Mouse (Mus musculus) frontal cortex, adult 2 months (tissue): Measurements from ENCODE around the gene Siah3. TPM values are rescaled to one million over a fixed set of nuclear protein-coding genes. Genes with fewer than 3 reads are reported as not detected.

Experiments used
- DNase-seq, 2 experiments: peaks; one replicate each; pipeline ENCODE4 v3.0.0; 2022; ENCODE audit warnings: low spot score in 1 of 2; ENCODE audit errors: extremely low spot score in 1 of 2
- polyA plus RNA-seq: library from polyadenylated mRNA; depleted of rRNA; stranded (reverse); fragments of >200 nt; gene quantifications from 2 replicates; pipeline ENCODE4 v1.2.3, GENCODE M21; 2012

The Siah3 gene
- polyA plus RNA-seq, 1 experiment: 4.5 TPM

DNA sequence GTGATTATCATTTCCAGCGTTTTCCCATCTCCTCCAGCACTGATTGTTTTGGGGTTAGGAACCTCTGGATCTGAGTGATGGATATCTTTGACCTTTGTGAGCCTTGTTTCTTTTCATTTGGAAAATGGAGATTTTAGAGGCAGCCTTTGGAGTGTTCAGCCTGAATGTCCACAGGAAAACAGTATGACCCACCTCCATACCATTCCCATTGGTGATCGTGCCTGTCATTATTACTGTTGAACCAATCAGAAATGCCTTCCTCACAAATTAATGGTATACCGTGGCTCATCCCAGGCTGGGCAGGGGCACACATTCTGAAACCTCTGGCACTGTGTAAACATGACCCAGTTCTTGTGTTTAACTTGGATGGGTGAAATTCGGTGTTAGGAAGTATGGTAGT lies 6.0 kb downstream of the Siah3 start:
- DNase-seq: no peak

DNA sequence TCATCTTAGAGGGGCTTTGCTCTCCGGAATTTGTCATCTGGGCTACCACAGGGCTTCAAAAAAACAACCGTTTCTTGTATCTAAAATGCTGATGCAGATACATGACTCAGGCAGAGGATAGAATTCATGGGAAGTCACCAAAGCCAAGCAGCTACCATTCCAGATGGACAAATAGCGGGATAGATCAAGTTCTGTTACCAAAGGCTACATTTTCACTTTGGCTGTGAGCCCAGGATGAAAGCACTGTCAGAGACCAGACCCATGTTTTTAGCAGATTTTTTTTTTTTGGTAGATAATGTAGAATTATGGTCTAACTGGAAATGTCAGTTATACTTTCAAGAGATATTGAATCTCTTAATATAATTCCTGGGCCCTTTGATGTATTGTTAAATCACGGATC lies 7.4 kb downstream of the Siah3 start:
- DNase-seq: no peak

DNA sequence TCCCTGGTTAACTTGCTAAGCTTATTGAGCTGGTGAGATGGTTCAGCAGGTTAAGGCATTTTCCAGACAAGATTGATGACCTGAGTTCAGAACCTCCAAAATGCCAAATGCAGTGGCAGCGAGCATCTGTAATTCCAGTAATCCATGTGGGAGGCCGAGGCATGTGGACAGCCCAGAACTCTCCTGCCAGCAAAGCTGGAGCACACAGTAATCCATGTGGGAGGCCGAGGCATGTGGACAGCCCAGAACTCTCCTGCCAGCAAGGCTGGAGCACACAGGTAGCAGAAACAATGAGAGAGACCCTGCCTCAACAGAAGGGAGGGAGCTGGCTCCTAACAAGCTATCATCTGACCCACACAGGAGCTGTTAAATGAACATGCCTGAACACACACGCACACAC lies 13.2 kb downstream of the Siah3 start:
- no peak for DNase-seq

DNA sequence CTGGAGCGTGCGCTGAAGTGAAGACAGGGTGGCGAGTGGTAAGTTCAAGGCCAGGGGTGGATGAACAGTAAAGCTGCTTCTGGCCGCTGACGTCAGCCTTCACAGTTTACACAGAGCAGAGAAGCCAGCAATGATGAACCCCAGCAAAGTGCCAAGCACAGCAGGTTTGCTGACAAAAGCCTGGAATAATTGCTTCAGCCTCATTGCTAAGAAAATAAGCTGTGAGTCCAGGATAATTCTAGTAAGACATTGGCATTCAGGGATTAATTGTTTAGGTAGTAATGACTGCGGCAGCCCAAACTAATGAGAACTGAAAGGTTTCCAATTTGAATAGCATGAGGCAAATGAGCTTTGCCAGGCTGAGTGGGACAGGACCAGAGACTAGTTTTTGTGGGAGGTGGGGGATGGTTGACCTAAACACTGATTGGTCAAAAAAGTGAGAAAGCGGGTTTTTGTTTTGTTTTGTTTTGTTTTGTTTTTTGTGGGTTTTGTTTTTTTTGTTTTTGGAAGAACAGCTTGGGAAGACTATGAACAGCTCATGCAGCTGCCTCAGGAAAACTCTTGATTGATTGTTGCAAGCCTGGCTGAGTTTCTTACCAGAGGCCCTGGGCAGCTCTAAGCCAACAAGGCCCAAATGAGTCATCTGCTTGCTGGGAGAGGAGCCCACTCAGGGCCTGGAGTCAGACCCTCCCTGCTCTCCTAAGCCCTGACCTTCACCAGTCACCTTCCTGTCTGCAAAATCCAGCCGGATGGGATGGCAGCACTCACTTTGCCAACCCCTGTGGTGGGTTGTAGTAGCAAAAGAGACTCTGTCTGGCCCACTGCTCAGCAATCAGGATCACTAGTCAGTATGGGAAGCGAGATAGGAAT lies 17.5 kb downstream of the Siah3 start:
- no peak for DNase-seq

DNA sequence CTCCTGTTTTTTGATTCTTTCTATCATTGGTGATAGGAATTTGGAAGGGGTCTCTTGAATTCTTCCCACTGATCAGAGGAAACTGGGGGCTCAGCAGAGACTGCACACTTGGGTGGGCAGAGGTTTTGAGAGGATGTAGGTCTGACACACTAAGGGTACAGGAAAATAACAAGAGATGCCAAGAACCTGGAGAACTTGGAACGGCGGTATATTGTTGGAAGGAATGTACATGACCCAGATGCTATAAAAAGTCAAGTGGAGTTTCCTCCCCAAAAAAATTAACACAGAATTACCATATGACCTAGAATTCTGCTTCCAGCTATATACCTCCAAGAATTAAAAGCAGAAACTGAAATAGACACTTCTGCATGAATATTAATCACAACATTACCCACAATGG lies 20.1 kb downstream of the Siah3 start:
- no peak for DNase-seq

DNA sequence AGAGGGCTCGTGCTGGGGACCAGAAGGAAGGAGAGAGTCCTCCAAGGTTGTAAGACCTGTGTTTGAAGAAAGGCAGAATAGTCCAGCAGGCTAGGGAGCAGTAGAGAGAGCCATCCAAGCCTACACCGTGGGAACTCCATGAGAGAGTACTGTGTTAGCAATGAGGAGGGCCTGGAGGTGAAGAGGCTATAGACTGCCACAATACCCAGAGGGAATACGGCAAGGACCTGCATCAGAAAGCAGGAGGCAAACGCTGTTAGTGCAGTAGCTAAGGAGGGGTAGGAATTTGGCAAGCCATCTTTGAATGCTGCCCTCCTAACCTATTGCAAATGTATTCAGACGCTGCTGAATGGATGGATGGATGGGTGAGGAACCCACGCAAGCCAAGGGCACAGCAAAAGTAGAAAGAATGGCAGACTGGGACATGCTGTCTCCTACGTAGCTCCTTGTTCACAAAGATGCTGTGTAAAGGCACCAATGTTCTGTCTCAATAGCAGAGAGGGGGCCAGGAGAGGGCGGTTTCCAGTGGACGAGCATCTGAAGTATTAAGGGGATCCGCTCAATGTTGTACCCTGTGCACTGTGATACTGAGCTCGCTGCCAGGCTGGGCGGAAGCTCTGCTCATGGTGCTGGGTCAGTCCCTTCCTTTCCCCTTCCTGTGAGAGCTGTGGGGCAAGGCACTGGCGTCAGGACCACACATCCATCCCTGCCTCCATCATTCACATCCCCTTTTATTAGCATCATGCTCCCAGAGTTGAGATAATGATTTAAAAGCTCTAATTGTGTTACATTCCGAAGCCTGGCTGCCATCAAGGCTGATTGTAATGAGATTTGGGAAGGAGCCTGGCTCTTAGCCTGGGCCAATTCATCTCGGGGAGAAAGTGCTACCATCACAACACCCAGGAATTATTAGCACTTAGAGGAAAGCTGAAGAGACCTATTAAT lies 26.7 kb downstream of the Siah3 start:
- DNase-seq: no peak

DNA sequence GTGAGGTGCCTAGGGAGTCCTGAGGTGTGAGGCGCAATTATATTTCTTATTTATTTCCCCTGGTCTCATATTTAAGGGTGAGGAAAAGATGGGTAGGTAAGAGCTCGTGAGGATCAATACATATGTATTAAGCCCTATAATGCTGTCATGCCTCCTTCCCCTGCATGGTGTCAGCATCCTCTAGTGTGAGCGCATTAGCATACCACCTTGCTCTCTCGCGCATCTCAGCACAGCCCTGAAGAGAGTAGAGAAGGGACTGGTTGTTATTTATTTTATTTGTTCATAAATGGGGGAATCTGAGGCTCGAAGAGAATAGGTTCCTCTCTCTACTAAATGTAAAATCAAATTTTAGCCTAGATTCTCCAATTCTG lies 27.4 kb downstream of the Siah3 start:
- DNase-seq: no peak

DNA sequence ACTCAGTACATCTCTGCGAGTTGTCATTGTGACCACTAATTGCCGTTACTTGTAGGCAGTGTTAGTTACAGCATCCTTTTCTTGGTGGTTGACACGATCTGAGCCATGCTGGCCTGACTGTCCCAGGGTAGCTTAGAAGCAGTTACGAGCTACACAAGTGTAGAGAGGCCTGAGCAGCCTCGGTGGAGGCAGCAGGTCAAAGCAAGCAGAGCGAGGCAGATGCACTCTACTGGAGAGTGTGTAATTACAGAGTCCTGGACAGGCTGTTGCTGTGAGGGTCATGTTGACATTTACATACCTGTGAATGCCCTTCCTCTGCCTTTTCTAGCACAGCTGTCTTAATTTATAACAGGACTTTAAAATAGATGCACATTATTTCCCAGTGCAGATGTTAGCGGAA lies 32.1 kb downstream of the Siah3 start:
- DNase-seq: no peak

DNA sequence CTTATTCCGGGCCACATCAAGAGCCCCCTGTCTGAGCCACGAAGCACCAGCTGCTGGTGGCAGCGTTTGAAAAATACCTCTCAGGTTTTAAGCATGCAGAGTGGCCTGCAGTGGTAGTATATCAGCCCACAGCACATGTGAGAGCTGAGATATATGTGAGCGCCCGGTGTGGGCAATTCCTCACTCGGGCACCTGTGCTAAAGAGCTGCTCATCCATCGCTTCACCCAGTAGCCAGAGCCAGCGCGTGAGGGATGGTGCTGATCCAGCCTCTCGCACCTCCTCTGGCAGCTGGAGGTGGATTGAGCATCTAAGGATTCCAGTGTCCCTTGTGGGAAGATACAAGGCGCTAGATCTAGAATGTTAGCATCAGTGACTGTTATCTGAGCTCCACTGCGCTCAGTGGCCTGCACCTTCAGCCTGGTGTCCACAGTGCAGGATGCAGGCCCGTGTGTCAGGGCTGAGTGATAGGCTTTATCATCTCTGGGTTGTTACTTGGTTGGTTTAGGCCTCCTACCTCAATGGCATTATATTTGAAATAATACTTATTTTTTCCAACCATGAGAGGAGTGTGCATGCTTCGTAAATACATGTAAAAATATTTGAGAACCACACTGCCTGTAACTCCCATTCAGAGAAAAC lies 37.9 kb downstream of the Siah3 start:
- DNase-seq: no peak

DNA sequence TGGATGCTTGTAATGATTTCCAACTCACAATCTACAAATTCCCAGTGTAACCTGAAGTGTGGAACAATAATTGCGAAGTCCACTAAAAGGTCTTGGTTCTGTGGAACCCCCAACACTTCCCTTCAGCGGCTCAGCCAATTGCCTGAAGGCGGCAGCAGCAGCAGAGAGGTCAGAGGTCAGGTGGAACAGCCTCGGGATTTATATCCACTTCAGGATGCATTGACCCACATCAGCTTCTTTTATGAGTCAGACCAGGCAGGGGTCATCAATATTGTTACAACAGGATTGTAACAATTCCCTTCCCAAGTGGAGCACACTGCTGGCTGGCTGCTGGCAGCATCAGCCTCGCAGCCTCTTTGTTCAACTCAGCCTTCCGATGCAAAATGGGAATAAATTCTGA lies 39.1 kb downstream of the Siah3 start:
- DNase-seq: no peak

DNA sequence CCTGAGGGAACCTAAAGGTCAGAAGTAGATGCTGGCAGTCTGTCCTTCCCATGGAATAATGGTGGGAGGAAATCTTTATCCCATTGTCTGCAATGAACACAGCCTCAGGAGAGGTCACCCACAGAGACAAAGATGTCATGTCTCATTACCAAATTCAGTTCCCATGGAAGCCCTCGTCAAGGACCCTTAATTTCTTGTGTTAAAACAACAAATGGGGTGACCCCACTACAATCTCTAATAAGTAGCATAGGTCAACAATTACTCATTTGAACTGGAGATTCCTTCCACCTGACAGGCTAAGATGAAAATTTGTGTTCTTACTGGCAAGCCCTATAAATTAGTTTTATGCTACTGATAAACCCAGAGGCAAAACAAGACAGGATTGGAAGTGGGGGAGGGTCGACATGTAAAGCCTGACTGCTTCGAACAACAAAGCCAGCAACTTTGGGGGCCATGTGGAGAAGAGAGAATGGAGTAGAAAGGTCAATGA lies 45.8 kb downstream of the Siah3 start:
- DNase-seq: no peak

DNA sequence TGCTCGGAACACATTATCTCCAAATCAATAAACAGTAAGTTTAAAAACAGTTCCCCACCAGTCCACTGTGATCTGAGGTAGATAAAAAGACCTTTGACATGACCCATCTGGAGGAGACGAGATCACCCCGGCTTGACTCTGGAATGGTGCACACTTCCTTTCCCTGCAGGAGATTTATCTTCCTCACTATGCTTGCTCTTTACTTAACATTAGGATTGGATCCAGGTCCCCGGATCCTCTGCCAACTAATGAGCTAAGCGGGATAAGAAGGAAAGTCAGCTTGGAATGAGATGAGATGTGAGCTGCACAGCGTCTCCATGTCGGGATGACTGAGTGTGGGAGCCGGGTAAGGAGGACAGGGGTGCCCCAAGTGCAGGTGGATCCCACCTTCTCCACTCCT lies 46.7 kb downstream of the Siah3 start:
- DNase-seq: peak in 1 of 2 experiments; percentile 54

DNA sequence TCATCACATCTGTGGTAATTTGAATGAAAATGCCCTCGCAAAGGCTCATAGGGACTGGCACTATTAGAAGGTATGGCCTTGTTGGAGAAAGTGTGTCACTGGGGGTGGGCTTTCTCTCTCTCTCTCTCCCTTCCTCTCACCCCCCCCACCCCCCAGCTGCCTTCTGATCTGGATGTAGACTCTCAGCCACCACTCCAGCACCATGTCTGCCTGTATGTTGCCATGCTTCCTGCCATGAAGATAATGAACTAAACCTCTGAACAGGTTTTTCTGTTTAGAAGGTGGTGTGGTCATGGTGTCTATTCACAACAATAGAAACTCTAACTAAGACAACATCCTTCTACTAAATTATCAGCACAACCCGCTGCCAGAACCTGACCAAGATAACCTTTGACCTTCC lies 48.5 kb downstream of the Siah3 start:
- no peak for DNase-seq

DNA sequence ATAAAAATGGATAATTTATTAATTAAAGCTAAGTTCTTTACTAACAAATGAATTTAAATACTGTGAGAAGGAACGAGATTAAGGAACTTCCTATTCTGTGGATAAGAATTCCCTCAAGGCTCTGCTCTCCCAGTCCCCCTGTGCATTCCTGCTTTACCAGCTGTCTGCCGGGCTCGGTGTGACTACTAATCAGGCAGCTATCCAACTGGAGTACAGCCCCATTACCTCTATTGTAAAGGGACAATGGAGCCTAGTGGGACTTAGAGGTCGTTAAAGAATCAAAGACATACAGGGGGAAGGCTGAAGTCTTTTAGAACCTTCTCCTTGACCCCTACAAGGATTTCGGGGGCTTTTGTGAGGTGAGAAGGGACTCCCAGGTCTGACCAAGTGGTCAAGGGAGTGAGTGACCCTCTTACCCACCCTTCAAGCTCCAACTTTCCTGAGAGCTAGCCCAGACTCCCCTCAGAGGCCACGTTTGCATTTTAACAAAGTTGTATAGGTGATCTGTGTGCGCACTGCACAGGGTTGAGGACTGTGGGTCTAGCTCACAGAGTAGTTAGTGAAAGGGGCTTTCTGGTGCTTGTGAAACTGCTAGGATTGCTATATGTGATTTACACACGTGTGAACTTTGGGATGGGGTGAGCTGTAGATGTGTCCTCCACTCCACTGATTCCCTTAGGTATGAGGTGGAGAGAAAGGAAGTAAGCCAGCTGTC lies 49.5 kb downstream of the Siah3 start:
- DNase-seq: no peak

DNA sequence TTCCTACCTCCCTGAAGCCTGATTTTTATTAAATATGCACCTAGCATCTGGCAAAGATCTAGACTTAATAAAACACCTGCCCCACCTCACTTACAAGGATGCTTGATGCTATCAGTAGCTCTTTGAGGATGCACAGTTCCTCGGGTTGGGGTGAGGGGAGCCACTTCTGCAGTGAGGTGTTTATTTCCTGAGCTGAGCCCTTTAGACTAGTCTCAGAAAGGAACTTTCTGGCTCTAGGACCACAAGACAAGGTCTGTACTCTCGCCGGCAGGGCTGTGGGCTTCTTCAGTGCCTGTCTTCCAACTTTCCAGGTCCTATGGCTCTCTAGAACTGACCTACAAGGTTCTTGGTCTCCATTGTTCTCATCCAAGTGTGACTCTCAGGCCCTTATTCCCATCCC lies 50.5 kb downstream of the Siah3 start:
- no peak for DNase-seq

DNA sequence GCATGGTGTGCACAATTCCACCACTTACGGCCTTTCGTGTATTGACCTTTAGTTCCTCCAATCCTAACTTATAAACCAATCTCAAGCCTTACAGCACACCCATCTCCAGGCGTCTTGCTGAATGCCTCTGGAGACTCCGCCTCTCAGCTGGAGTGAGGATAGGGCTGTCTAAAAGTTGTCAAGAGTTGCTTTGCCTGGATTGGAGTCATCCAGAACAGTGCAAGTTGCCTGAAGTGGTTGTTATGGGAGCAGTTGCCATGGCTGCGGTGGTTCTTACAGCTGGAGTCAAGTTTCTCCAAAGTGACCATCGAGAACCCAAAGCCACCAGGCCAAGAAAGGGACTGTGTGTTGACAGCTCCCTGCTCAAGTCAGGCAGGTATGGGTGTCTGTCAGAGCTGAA lies 54.3 kb downstream of the Siah3 start:
- no peak for DNase-seq

DNA sequence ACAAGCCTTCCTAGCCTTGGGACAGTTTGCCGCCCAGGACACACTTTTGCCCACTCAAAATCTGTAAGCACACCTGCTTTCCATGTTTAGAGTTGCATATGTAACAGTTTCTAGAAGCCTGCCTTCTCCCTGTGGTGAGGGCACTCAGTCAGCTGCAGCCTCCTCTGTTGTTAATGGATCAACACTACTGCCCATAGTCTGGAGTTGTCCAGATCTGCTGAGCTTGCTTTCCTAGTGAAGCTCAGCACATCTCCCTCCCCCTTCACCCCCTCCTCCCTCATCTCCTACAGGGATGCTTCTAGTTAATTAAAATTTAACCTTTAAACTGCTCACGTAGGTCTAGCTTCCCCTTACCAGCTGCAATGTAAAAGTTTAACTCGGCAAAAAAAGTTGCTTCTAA lies 57.2 kb downstream of the Siah3 start:
- no peak for DNase-seq

DNA sequence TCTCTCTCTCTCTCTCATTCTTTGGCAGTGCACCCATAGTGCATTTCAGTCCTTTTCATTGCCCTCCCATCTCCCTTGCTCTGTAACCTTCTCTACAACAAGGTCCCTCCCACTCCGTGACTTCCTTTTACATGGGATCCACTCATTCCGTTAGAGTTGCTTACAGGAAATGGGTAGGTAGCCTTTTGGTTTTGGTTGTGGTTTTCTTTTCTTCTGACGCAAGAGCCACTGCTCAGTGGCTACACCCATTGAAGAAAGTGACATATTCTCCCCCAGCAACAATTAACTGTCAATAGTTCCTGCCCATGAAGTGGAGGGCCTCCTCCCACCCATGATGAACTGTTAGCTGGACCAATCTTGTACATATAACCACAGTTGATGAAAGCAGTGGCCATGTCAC lies 60.4 kb downstream of the Siah3 start:
- DNase-seq: no peak

DNA sequence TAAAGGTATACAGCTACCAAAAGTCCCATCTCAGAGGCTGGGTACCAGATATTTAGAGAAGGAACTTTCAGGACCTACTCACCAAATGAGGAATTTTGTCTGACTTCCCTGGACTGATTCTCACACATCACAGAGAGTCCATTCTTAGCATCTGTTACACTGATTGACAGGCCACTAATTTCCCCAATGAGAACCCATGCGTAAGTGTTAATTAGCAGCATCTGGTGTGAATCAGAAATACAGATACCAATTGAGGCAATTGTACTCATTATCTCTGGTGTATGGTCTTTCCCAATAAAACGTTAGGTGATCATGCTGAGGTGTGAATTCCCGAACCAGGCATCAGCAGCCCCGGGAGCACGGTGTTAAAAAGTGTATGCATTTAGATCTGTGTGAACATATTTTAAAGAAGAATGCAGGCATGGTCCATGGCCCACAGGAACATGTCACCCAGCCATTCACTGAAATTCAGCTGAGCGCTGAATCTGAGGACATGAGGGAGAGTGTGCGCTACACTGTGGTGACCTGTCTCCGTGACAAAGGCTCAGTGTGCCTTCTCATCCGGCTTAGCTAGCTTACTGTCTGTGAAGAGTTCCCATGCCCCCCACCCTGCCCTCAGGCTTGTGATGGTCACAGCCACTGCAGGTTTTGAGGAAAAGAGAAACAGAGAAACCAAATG lies 61.3 kb downstream of the Siah3 start:
- no peak for DNase-seq
